Mouse (Mus musculus): ENCODE measurements around the gene Vps33b.
"Not testable (repeated sequence)": the region's sequence is repeated elsewhere in the genome, so short reads cannot be mapped to it uniquely, and the experiment has no call there.

Gene Vps33b

DNA sequence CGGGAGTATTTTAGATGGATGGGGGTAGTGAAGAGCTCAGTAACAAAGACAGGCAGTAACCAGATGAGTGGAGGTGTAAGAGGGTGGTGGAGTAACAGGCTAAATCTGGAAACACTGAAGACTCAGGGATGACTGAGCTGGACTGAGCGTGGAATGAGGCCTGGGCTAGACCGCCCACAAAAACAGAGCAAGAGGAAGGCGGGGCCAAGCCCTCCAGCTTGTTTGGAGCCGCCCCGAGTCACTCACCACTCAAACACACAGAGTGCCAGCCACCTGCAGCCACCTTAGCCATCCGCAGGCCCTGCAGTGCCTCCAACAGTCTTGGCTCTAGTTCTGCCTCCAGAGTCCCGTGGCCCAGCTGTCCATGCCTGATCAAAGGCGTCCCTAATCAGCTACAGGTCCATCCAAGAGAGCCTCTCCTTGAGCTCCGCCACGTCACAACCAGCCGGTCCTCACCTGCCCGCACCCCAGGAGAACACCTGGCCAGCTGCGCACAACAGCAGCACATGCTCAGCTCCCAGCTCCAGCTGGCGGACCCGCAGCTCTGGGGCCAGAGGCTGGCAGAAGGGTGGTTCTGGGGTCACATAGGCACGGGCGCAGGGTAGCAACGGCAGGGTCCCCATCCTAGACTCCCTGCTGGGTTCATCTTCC, 50.5 kb downstream of the Vps33b start:
- no peak for DNase-seq (ENCODE audit: low spot score)

DNA sequence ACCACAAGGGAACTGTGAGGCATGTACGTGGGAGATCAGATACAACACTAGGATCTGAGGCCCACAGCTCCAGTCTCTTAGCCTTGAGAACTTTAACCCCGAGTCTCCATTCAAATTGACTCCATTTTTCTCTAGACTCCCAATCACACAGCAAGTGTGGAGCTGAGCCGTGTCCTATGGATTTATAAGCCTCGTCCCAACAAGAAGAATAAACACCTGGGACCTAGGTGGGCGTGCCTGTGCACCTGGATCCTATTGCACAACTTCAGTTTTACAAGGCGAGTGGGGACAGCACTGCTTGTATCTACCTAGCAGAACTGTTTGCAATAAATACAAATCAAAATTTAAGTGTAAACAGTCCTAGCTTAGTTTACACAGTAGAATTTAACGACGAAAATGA, 53.9 kb downstream of the Vps33b start:
- DNase-seq (ENCODE audit: low spot score), result no peak

DNA sequence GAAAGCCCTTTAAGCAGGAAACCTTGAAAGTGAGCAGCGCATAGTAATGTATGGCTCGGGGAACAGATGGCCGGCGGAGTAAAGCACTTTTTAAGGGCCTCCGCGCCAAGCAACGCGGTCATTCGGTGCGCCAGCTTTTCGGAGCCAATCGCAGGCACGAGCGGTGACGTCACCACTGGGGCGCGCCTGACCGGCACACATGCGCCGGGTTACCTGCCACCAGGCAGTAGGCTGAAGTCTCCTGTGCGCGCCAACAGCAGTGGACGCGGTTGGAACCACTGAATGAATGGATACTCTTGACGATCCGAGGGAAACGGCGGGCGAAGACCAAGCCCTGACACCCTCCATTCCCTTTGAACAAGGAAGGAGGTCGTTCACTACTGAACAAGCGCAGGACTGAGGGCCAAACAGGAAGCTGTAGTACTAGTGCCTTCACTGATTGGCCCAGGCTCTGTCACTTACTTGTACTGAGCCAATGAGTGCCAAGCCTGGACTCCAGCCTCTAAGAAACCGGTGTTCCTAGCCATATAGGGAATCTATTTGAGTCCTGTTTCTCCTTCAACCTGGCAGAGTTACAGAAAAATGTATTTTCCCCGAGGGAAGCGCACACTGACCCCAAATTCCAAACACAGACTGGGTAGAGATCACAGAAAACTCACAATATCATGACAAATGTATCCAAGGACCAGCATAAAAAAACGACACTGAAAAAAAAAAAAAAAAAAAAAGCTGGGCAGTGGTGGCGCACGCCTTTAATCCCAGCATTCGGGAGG, 54.8 kb downstream of the Vps33b start, which contains the start of gene Rccd1:
TSS of gene Rccd1 (minus strand) at position 412 of the 773 bp plus-strand sequence.
- DNase-seq (ENCODE audit: low spot score), result peak; percentile 96

DNA sequence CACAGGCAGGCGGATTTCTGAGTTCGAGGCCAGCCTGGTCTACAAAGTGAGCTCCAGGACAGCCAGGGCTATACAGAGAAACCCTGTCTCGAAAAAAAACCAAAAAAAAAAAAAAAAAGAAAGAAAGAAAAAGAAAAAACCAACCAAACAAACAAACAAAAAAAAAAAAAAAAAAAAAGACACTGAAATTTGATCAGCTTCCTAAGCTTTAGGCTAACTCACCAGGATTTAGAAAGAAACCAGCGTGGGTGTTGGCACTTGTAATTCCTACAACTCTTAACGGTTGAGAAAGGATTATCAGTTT, 55.3 kb downstream of the Vps33b start:
- not testable (repeated sequence) for DNase-seq (ENCODE audit: low spot score)

DNA sequence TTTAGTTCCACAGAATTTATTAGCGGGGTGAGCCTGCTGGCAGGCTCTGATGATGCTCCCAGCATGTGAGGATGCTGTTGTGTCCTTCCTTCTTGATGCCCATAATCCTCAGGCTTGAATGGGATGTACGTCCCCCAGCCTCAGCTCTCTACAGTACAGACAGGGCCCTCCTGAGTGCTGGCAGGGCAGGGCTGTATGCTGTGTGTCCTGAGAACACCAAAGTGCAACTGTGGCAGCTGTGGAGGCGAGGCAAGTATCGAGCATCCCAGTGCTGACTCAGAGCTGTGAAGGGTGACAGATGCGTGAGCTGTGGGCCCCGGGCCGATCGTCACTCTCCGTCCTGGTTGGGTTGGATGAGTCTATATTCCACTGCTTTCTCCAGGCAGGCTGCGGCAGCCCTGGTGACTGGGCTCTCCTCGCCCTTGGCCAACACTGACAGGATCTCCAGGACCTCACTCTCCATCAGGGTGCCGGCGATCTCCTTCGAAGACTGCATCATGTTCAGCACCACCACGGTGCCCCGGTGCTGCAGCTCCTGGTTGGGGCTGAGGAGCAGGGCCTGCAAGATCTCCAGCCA, 55.9 kb downstream of the Vps33b start:
- DNase-seq (ENCODE audit: low spot score), result no peak

DNA sequence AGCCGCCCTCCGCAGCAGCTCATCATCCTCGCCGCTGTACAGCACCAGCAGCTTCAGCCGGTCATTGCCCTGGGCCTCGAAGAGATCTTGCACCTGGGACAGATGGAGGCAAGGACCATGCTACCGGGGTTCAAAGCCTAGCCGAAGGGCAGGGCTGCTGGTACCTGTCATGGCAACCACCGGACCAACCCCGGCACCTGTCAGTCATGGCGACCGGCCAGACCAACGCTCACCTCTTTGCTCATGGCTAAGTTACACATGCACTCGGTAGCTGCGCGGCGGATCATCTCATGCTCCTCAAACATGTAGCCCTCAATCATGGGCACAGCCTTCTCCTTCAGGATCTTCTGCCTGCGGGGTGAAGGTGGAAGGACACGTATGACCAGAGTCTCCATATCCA, 56.6 kb downstream of the Vps33b start:
- DNase-seq (ENCODE audit: low spot score), result no peak

DNA sequence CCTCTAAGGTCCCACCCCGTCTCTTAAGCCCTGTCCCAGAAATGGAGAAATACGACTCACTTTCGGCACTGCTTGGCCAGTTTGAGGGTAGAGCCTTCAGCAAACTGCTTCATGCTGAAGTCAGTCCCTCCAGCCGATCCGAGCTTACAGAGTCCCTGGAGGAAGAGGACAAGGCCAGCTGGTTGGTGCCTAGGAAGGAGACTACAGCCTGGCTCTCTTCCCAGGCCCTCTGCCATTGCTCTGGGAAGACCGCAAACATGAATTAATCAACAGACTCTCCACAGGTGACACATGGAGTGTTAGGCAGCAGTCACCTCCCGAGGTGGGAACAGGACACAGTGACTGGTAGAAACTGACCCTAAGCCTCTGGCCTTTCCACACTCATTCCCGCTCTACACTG, 60.8 kb downstream of the Vps33b start:
- no peak for DNase-seq (ENCODE audit: low spot score)

DNA sequence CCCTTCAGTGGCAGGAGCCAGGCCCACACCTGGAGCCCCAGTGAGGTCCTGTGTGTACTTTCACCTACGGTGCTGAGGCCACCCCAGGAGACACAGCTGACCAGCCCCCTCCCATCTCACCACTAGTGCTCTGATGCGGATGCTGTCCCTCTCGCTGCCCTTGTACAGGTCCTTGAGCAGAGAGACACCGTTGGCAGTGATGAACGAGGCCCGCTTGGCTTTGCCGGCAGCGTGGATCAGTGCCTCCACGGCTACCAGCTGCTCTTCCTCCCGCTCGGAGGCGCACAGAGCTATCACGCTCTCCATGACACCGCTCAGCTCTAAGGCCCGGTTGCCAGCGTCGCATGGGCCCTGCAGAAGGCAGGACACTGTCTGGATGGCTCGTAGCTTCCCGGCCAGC, 62.0 kb downstream of the Vps33b start:
- no peak for DNase-seq (ENCODE audit: low spot score)

DNA sequence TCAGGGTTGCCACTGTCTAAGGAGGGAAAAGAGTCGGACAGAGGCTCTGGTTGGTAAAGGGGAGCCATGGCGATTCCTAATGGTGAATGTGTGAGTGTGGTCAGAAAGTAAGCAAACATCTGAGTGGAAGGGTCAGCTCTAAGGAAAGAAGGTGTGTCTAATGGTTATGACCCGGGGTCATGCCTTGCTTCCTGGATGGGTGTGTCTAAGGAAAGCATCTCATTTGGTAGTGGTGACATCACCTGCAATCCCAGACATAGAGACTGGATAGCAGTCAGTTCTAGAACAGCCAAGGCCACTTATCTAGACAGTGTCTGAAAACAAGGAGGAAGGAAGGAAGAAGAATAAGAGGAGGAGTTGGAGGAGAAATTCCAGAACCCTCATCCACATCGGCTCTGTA, 65.4 kb downstream of the Vps33b start:
- DNase-seq (ENCODE audit: low spot score), result no peak

DNA sequence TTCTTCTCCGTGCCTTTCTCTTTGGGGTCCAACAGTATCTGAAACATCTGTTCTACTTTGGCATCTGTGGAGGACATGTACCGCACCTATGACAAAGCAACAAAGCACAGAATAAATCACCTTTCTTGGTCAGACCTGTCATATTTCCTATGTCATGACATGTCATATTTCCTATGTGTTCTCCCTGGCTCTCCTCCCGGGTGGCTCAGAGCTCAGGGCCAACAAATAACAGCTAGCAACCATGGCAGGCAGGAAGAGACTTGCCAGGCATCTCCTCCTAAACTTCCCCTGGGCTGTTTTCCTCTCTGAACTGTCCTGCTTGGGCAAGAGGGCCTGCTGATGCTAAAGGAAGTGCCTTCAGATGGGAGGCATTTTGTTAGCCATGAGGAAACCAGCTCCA, 67.5 kb downstream of the Vps33b start:
- no peak for DNase-seq (ENCODE audit: low spot score)

DNA sequence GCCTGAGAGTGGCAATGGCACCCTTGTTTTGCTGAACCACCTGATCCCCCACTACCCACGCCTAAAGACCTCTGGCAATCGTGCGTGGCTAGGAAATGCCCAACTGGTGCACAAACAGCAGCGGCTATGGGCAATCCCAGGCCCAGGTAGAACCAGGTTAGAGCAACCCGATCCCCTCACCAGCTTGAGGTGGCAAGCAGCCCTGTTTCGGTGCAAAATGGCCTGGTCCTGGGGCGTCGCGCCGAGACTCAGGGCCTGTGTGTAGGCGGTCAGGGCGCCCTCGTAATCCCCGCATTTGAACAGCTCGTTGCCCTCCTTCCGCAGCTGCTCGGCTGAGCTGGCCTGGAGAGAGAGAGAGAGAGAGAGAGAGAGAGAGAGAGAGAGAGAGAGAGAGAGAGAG, 69.9 kb downstream of the Vps33b start:
- peak; percentile 40 for DNase-seq (ENCODE audit: low spot score)

DNA sequence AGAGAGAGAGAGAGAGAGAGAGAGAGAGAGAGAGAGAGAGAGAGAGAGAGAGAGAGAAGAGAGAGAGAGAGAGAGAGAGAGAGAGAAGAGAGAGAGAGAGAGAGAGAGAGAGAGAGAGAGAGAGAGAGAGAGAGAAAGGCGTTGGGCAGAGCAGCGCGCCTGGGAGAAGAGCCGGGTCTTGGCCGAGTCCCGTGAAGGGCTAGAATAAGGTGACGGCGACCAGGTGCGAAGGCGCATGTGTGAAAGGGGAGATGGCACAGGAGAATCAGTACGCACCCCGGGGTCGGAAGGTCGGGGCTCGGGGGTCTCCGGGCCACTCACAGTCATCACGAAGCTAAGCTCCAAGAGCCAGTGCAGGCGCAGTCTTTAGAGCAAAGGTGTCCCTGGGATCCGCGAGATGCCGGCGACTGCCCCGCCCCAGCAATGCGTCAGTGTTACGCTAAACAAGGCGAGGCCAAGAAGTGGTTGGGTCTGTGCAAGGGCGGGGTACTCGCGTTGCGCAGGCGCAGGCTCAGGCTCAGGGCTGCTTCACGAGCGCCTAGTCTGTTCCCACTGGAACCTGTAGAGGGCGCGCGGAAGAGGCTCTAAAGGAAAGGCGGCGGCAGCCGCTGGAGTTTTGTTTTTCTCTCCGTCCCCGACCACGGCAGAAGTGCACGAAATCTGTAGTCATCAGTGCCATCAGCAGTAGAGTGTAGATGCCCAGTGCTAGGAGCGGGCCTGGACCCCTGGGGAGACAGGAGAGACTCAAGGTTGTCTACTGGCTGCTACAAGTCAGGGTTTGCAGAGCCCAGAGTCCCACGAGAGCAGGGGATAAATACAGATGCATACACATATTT, 70.6 kb downstream of the Vps33b start:
- DNase-seq (ENCODE audit: low spot score), result peak; percentile 99

DNA sequence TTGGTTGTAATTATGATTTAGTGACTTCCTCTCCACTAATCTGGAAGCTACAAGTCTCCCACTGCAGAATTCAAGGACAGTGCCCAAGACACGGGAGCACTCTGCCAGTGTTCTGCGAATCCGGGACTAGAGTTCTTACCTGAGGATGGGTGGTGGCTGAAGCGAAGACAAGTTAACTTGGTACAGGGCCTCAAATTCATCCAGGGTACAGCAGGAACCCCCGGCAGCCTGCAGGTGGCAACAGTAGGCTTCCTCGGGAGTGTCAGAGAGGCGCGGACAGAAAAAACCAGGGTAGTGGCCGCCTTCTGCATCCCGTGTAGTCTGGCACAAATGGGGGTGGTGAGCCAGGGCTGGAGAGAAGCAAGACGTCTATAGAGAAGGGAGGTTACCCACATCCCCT, 71.3 kb downstream of the Vps33b start, which contains the start of gene Unc45a:
TSS of gene Unc45a (minus strand) at position 213 of the 400 bp plus-strand sequence.
- DNase-seq (ENCODE audit: low spot score), result peak; percentile 86

All from embryo, embryonic 10.5 days (tissue).